Mouse (Mus musculus): ENCODE measurements at regions not wholly inside any gene's neighbourhood (a gene's known extent, or its start where the extent isn't known, plus 50 kb on each side); places are given as distances from the start of the nearest gene placed in this dataset.
"Not testable (repeated sequence)": the region's sequence is repeated elsewhere in the genome, so short reads cannot be mapped to it uniquely, and the experiment has no call there.

DNA sequence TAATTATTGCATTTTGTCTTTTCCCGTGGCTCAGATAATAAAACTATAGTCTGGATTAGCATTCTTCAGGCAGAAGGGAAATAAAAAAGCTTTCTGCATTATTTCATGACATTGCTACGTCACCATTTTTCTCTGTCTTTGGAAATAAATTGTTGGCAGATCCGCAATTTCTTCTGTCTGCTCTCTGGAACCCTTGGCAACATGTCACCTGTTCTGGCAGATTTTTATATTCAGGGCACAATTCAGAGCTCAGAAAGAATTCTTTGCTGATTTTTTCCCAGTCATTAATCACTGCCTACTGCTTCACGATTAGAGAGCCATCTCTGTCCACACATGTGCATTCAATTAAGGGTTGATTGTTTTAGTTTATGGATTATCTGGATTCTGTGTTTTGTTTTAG is 460.5 kb downstream of the Cdh8 start:
- in situ Hi-C loops (cut with MboI, MseI): no loop called here

DNA sequence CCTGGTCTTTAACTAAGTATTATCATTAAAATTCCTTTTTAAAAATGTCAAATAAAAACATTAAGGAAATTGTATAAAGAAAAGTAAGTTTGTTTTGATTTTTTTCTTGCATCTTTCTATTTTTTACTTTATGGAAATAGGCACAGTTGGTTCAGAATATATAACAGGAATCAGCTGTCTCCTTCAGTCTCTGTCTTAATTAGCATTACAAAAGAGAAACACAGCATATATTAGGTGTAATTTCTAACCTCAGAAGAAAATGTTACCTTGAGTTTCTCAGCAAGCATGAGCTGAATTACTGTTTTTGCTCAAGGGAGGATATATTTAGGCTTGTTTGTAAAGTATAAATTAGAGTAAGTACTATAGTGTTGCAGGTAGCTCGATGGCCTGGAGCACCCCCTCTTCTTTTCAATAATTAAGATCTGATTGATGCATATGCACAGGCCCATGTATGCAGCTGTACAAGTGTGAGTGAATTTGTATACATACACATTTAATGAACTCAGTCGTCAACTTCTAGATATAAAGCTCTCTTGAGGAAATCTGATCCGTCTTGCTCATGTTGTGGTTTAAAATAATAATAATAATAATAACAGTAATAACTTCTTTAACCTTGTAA is 503.0 kb downstream of the Cdh8 start:
- in situ Hi-C loops (cut with MboI, MseI): no loop called here

DNA sequence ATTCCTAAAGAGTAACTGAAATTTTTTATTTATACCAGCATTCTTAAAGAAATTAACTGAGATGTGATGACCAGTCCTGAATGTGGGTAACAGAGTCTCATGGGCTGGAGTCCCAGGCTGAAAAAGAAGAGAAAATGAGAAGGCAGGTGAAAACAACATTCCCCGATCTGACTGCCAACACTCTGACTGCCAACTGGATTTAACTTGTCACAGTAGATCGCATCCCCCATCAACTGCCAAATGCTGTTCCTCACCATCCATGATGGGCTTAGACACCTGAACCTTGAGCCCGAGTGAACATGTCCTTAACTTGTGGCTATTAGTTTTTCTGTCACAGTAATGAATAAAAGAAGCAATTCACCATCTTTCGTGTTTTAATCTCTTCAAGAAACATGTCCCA is 522.9 kb downstream of the Cdh8 start:
- in situ Hi-C loops (cut with MboI, MseI): loop anchor here in 1 of 2 experiments (10.0 kb wide), 1 partner anchor 1809 kb away; no protein-coding TSS in a partner anchor

DNA sequence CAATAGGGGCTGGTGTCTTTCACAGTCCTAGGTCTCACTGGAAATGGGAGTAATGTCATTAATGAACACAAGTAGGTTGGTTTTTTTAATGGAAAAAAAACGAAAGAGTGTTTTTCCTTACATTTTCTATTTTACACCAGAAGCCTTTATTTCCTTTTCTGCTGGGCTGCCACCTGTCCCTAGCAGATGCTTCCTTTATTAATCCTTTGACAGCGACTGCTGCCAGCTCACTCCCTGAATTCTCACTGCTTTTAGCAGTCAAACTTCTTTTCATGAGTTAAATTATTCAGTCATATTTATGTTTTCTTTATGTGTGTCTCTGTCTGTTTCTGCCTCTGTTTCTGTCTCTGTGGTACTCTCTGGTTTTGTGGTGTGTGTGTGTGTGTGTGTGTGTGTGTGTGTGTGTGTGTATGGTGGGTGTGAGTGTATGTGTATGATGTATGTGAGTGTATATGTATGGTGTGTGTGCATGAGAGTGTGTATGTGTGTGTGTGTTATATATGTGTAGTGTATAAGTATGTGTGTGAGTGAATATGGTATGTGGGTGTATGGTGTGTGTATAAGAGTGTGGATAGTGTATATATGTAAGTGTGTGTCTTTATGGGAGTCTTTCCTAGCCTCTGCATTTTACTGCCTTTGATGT is 554.5 kb downstream of the Cdh8 start:
- in situ Hi-C loops (cut with MboI, MseI): no loop called here

DNA sequence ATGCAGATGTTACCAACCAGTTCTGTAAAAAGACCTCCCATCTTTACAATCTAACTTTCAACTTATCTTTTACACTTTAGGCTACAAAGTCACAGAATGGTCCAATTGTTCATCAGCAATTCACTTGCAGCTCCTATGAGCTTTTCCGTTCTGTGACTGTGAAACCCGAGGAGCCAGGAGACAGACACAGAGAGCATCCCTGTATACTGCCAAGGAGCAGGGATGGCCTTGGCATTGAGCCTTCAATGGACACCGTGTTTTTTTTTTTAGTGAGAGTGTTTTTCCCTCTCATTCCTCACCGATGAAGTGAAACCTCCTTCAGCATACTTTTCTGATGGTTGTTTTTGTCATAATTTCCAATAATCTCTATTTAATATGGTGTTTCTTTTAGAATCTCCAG is 555.1 kb downstream of the Cdh8 start:
- in situ Hi-C loops (cut with MboI, MseI): no loop called here

DNA sequence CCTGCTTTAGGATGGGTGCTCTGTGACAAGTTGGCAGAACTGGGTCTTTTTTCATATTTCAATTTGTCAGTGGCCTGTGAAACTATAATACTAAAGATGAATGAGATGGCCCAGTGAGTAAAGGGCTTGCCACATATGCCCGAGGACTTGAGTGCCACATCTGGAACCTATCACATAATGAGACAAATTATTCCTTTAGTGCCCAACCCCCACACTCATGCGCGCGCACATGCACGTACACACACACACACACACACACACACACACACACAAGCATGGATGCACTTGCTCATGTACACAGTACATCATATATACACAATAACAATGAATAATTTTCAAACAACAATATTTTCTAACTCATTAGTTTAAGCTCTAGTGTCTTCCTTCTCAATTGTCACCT is 555.9 kb downstream of the Cdh8 start:
- in situ Hi-C loops (cut with MboI, MseI): no loop called here

DNA sequence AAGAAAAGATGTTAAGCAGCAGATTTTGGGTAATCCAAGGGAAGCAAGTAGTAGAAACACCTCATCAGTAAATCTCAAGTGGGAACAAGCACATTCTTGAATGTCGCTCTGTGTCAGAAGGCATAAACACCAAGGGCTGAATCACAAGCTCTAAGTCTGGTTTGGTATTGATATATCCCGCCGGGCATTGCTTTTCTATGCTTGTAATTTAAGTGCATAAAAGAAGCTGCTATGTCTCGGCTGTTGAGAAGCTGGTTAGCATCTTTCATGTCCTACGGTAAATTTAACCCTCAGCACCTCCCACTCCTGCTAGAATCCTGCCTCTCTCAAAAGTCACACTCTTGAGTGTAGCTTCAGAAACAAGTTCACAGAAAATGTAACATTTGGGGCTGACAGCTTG is 586.8 kb downstream of the Cdh8 start:
- in situ Hi-C loops (cut with MboI, MseI): no loop called here

DNA sequence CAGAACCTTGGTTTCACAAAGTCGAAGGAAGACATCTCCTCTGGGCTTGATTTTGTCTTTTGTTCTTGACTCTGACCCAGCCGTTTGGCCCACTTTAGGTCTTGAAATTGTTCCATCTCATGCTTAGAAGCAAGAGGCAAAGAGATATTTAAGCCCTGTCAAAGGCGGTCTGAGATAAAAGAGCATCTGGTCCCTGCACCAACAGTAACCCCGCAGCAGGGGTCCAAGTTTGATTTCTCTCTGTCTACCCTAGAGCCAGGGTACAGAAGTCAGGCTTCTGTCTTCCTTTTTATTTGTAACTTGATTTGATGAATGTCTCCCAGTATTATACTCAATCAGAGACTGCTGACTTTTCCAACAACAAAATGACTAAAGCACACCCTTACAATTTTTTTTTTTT is 587.3 kb downstream of the Cdh8 start:
- in situ Hi-C loops (cut with MboI, MseI): no loop called here

DNA sequence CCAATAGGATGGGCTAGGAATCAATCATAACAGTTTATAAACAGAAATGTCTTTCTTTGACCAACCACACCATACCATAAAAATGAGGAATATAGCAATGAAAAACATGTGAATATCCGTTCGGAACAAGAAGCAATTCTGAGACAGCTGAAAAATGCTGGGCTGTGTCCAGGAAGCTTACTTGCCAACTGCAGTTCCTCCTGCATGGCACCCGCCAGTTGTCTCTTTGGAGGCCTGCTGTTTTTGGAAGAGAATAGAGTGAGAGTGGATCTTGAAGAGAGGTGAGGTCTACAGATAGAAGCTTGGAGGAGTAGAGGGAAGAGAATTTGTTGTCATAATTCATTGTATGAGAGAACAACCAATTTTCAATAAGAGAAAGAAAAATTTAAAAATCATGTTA is 604.3 kb downstream of the Cdh8 start:
- in situ Hi-C loops (cut with MboI, MseI): no loop called here

DNA sequence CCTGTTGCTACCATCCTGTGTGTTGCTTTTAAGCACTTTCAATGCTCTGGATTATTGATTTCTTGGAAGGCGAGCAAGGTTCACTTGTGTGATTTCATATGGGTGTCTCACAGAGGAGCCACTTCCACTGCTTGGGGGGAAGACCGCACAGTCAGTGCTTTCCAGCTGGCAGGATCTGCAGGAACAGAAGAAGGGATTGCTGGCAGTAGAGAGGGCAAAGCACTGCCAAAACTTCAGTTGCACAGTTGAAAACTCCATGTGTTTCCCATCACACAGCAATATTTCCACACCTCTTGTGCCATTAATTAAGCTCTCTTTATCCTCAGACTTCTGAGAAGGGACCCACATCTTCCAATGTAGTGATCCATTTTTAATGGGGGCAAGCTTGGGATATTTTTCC is 618.8 kb downstream of the Cdh8 start:
- in situ Hi-C loops (cut with MboI, MseI): no loop called here

DNA sequence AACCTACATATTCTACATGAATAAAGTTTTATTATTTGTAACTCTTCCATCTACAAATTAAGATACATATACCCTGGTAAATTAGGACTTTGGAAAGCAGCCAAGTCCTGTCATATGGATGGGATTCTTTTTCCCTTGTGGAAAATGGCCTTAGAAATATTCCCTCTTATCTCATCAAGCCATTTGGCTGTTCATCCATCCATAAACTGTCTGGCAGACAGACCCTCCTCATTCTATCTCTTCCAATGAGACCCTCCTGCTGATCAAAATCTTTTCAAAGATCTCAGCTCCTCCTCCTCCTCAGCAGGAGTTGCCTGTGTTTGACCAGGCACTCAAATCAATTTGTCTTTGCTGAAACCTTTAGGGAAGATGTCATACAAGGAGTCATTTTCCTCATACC is 649.2 kb downstream of the Cdh8 start:
- in situ Hi-C loops (cut with MboI, MseI): no loop called here

DNA sequence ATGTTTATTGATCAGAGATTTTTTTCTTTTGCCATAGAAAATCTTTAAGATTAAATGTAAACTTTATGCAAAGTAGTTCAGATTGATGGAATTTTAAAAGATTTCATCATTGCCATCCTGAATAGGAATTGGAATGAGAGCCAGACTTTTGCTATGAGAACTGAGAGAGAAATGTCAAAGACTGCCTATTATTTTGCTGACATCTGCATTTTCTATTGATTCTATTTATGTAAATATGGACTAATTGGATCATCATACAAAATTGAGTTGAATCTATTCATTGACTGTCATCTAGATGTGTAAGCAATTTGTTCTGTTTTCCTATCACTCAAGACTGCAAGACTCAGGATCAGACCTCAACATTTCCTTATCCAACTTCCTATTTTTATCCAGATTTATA is 659.7 kb downstream of the Cdh8 start:
- in situ Hi-C loops (cut with MboI, MseI): no loop called here

DNA sequence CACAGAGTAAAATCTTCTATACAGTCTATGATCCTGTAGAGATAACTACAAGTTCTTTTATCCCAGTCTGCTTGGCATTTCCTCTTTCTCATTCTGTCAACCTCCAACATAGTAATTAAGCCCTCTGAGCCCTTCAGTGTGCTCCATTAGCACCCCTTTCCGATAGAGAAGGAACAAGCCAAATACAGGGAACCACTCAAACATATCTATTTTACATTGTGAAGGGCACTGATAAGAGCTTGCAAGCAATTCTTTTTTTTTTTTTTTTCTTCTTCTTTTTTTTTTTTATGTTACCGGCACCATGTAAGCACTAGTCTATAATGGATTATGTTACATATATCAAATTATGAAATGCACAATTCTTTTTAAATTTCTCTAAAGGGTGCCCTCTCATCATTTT is 660.5 kb downstream of the Cdh8 start:
- in situ Hi-C loops (cut with MboI, MseI): no loop called here

DNA sequence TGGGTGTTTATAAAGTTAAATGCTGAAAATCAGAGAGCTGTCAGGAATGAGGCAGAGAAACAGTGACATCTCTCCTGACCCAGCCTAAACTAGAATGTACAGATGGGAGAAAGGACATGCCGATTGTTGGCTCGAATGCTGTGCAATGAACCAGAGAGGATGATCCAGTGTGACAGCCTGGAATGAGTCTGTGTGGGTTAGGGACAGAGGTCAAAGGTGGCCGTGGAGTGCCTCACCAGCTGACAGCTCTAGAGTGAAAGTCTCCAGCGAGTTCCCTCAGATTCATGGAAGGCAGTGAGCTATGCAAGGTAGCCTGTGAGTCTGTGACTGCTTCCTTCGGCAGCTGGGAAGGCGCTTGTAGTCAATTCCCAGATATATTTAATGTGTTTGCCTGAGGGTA is 663.9 kb downstream of the Cdh8 start:
- in situ Hi-C loops (cut with MboI, MseI): no loop called here

DNA sequence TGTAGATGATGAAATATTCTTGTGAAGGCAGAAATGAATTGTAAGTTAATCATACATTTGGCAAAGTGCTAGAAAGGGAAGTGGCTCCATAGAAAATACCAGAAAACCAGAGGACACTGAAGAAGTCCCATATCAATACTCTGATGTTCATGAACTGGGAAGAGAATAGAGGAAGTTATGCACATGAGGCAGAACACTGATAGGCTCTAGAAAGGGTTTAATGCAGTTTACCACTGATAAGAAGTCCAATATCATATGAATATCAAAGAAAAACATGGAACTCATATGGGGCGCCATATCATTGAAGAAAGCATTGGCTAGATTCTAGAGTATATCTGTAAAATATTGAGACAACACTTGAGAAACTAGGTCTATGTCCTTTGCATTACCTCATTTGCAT is 708.5 kb downstream of the Cdh8 start:
- in situ Hi-C loops (cut with MboI, MseI): no loop called here

DNA sequence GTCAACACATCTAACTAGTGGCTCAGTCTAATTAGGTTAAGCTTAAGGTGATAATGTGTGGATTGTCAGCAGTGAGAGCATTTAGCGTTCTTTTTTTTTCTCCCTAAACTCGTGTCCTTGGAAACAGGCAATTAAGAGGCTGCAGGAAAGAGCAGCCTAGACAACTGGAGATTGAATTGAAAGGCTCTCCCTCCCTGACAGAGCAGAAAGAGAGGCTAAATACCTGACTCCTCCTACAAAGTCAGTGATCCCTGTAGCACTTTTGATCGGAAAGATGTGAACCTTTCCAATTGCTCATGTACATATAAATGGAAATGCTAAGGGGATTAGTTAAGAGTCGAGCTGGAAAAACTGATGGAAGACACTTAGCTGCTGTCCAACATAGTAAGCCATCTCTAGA is 710.1 kb downstream of the Cdh8 start:
- in situ Hi-C loops (cut with MboI, MseI): no loop called here

DNA sequence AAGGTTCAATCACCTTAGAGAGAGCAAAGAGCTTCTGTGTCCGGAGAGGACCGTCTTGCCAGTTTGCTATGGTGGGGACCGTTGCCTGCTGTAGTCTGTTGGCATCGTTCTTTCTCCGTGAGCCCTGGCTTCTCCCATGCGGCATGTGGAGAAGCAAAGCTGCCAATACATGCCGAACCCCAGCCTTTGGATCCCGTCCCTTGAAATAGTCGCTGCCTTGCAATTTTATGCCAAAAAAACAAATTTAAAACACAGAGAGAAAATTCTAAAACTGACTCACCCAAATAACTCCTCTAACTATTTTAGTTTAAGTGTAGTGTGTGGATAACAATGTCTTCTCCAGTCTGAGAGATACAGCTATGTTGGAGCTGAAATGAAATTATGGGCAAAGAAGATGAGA is 731.1 kb downstream of the Cdh8 start:
- in situ Hi-C loops (cut with MboI, MseI): loop anchor here in 1 of 2 experiments (5.0 kb wide), 1 partner anchor 43 kb away; no protein-coding TSS in a partner anchor

DNA sequence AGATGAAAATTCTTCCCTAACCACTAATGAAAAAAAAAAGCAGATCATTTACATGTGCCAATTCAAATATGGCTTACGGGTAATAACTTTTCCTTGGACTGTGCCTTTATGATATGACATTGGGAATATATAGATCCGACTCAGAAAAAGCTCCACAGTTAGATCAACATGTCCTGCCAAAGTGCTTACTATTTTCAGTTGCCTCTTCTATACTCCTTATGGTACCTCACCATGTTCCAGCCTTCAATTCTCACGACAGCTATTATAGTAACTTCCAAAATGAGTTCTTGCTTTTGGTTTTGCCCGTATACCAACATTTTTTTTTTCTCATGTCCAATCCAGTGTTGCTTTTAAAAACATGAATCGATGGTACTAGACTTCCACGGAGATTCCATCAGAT is 731.7 kb downstream of the Cdh8 start:
- in situ Hi-C loops (cut with MboI, MseI): no loop called here

DNA sequence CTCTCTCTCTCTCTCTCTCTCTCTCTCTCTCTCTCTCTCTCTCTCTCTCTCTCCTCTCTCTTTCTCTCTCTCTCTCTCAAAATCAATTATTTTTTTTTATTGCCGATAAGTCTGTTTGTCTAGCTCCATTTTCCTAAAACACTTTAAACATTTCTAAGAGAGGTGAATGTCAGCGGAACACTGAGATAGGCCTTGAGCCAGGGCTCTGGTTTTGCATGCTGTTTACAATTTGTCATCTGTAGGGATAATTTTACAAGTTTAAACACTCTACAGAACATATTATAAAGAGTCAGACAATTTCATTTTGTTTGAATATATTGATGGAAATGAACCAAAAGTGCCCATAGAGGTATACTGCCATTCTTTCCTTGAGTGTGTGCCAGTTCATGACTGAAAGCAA is 736.2 kb downstream of the Cdh8 start:
- in situ Hi-C loops (cut with MboI, MseI): no loop called here

DNA sequence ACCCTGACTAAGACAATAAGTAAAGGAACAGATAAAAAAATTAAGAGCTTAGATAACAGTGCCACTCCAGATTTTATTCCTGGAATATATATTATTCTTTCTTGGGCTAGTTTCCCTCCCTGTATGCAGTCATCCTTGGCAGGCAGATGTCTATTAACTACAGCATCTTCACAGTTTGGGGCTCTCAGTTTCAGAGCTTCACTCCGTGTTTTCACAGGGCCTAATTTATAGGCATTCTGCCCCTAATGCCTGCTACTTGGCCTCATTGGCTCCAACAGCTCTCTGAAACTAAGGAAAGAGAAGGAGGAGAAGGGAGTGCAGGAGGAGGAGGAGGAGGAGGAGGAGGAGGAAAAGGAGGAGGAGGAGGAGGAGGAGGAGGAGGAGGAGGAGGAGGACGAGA is 757.0 kb downstream of the Cdh8 start:
- in situ Hi-C loops (cut with MboI, MseI): no loop called here

DNA sequence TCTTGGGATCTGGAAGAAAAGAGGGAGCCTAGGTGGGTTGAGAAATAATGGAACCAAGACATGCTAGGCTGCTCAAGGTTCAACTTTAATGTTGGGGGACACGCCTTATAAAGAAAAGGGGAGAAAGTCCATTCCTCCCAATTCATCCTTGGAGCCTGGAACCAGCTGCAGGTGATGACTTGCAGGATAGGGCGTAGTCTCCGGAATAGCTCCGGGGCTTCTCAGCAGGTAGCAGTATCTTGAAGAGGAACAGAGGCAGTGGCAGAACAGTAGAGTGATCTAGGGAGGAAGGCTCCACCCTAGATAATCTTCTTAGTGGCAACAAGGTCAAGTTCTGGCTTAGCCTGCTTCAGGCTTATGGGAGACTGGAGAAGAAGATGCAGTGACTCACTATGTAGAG is 764.0 kb downstream of the Cdh8 start:
- in situ Hi-C loops (cut with MboI, MseI): not testable (repeated sequence)

DNA sequence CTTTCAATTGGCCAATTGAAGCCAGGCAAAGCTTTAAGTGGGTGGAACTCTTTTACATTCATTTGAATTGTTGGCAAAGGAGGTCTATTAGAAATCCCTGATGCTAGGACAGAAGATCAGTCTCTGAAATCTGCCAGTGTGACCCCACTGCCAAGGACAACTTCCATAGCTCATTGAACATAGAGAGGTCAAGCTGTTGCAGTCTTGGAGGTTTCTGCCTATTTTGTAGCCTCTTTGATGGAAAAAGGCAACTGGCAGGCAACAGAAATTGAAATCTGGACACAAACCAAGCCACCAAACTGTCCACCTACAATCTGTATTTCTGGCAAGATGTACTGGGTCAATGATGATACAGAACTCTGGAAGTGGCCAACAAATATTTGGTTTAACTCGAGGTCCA is 765.3 kb downstream of the Cdh8 start:
- in situ Hi-C loops (cut with MboI, MseI): no loop called here

DNA sequence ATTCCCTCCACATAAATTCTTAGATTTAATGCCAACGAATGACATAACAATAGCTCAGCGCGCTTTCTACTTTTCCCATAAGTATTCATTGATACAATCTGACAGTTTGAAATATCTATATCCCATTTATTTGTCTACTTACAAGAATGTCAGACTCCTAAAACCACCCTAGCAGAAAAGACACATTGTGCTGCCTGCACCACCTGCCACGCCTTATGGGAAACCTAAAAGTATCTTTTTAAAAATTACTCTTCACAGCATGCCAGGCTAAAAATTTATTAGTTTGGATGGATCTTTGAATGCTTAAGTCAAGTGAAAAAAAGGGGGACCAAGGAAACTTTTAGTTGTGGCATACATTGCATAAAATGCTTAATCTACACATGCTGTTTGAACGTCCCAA is 788.1 kb downstream of the Cdh8 start:
- in situ Hi-C loops (cut with MboI, MseI): no loop called here

Measured in T-helper 17 cell (primary cell).